Mouse (Mus musculus): ENCODE data around the gene Vwa3b. TPM values are rescaled to one million over a fixed set of nuclear protein-coding genes. Genes with fewer than 3 reads are reported as not detected.
A peak's percentile ranks its signal among the peaks of the same experiment; 100 is the strongest.

Gene Vwa3b
- polyA plus RNA-seq, 1 experiment: 0.14 TPM

- no peaks in the 10 kb centered on the region for H3K27me3 ChIP-seq (replicated peaks; ENCODE audit: control insufficient read depth, insufficient read depth, low read length)
- no peak overlapping the region for H3K27ac ChIP-seq (ENCODE audit: insufficient read depth, low read depth, low read length)
- H3K36me3 ChIP-seq (ENCODE audit: control insufficient read depth, insufficient read depth, low read length): no peaks in the 10 kb centered on the region
- TF ChIP-seq CTCF (conservative IDR thresholded peaks at IDR 0.05; ENCODE audit: insufficient read depth, insufficient read length, low read depth, low read length): no peak
- TF ChIP-seq POLR2A (IDR thresholded peaks at IDR 0.05; ENCODE audit: low read depth, low read length): no peak
- no peak overlapping the region for H3K4me3 ChIP-seq (ENCODE audit: insufficient read depth, low read depth, low read length)
- H3K4me1 ChIP-seq (ENCODE audit: control insufficient read depth, insufficient read depth, low read length): no peaks in the 10 kb centered on the region
- 60% methylated on average over 6 of the region's 6 CpGs for WGBS
- DNase-seq: peak; percentile 21
Measured at GRCm38 (mm10) chr1:37056831-37057561, 30.6 kb downstream of the Vwa3b start.

GRCm38 (mm10) chr1:37060856-37061255 is 34.5 kb downstream of the Vwa3b start:
- no peak overlapping the region for H3K4me3 ChIP-seq (ENCODE audit: insufficient read depth, low read depth, low read length)
- H3K27me3 ChIP-seq (replicated peaks; ENCODE audit: control insufficient read depth, insufficient read depth, low read length): no peaks in the 10 kb centered on the region
- no peaks in the 10 kb centered on the region for H3K4me1 ChIP-seq (ENCODE audit: control insufficient read depth, insufficient read depth, low read length)
- TF ChIP-seq CTCF (conservative IDR thresholded peaks at IDR 0.05; ENCODE audit: insufficient read depth, insufficient read length, low read depth, low read length) (no peak), POLR2A (IDR thresholded peaks at IDR 0.05; ENCODE audit: low read depth, low read length) (no peak)
- no peak for DNase-seq
- 72% methylated on average over 5 of the region's 5 CpGs for WGBS
- H3K36me3 ChIP-seq (ENCODE audit: control insufficient read depth, insufficient read depth, low read length): no peaks in the 10 kb centered on the region
- H3K27ac ChIP-seq (ENCODE audit: insufficient read depth, low read depth, low read length): no peak overlapping the region

- Histone ChIP-seq H3K27ac (ENCODE audit: insufficient read depth, low read depth, low read length) (no peak overlapping the region), H3K36me3 (ENCODE audit: control insufficient read depth, insufficient read depth, low read length) (no peaks in the 10 kb centered on the region), H3K4me1 (ENCODE audit: control insufficient read depth, insufficient read depth, low read length) (no peaks in the 10 kb centered on the region), H3K27me3 (replicated peaks; ENCODE audit: control insufficient read depth, insufficient read depth, low read length) (no peaks in the 10 kb centered on the region), H3K4me3 (ENCODE audit: insufficient read depth, low read depth, low read length) (no peak overlapping the region)
- 91% methylated on average over 5 of the region's 5 CpGs for WGBS
- TF ChIP-seq POLR2A (IDR thresholded peaks at IDR 0.05; ENCODE audit: low read depth, low read length) (no peak), CTCF (conservative IDR thresholded peaks at IDR 0.05; ENCODE audit: insufficient read depth, insufficient read length, low read depth, low read length) (no peak)
- DNase-seq: no peak
Measured at GRCm38 (mm10) chr1:37063053-37063452, 36.7 kb downstream of the Vwa3b start.

- no peaks in the 10 kb centered on the region for H3K4me1 ChIP-seq (ENCODE audit: control insufficient read depth, insufficient read depth, low read length)
- WGBS: 57% methylated on average over 4 of the region's 4 CpGs
- peak; percentile 30 for DNase-seq
Measured at GRCm38 (mm10) chr1:37063841-37064240, 37.4 kb downstream of the Vwa3b start.

GRCm38 (mm10) chr1:37065658-37066412 is 39.4 kb downstream of the Vwa3b start:
- Histone ChIP-seq H3K27ac (ENCODE audit: insufficient read depth, low read depth, low read length) (no peak overlapping the region), H3K36me3 (ENCODE audit: control insufficient read depth, insufficient read depth, low read length) (no peaks in the 10 kb centered on the region), H3K4me3 (ENCODE audit: insufficient read depth, low read depth, low read length) (no peak overlapping the region), H3K27me3 (replicated peaks; ENCODE audit: control insufficient read depth, insufficient read depth, low read length) (no peaks in the 10 kb centered on the region), H3K4me1 (ENCODE audit: control insufficient read depth, insufficient read depth, low read length) (no peaks in the 10 kb centered on the region)
- whole genome bisulfite sequencing: 85% methylated on average over 11 of the region's 11 CpGs
- TF ChIP-seq POLR2A (IDR thresholded peaks at IDR 0.05; ENCODE audit: low read depth, low read length) (no peak), CTCF (conservative IDR thresholded peaks at IDR 0.05; ENCODE audit: insufficient read depth, insufficient read length, low read depth, low read length) (no peak)
- DNase-seq: no peak

More at GRCm38 (mm10) chr1:37063841-37064240, 37.4 kb downstream of the Vwa3b start:
- Histone ChIP-seq H3K36me3 (ENCODE audit: control insufficient read depth, insufficient read depth, low read length) (no peaks in the 10 kb centered on the region), H3K27me3 (replicated peaks; ENCODE audit: control insufficient read depth, insufficient read depth, low read length) (no peaks in the 10 kb centered on the region), H3K27ac (ENCODE audit: insufficient read depth, low read depth, low read length) (no peak overlapping the region), H3K4me3 (ENCODE audit: insufficient read depth, low read depth, low read length) (no peak overlapping the region)
- TF ChIP-seq POLR2A (IDR thresholded peaks at IDR 0.05; ENCODE audit: low read depth, low read length) (no peak), CTCF (conservative IDR thresholded peaks at IDR 0.05; ENCODE audit: insufficient read depth, insufficient read length, low read depth, low read length) (no peak)

- H3K4me1 ChIP-seq (ENCODE audit: control insufficient read depth, insufficient read depth, low read length): no peaks in the 10 kb centered on the region
- WGBS: 87% methylated on average over 7 of the region's 7 CpGs
- no peak overlapping the region for H3K4me3 ChIP-seq (ENCODE audit: insufficient read depth, low read depth, low read length)
- DNase-seq: no peak
- TF ChIP-seq CTCF (conservative IDR thresholded peaks at IDR 0.05; ENCODE audit: insufficient read depth, insufficient read length, low read depth, low read length) (no peak), POLR2A (IDR thresholded peaks at IDR 0.05; ENCODE audit: low read depth, low read length) (no peak)
- no peaks in the 10 kb centered on the region for H3K27me3 ChIP-seq (replicated peaks; ENCODE audit: control insufficient read depth, insufficient read depth, low read length)
- no peaks in the 10 kb centered on the region for H3K36me3 ChIP-seq (ENCODE audit: control insufficient read depth, insufficient read depth, low read length)
- H3K27ac ChIP-seq (ENCODE audit: insufficient read depth, low read depth, low read length): no peak overlapping the region
Measured at GRCm38 (mm10) chr1:37075759-37076158, 49.4 kb downstream of the Vwa3b start.

- no peaks in the 10 kb centered on the region for H3K36me3 ChIP-seq (ENCODE audit: control insufficient read depth, insufficient read depth, low read length)
- TF ChIP-seq CTCF (conservative IDR thresholded peaks at IDR 0.05; ENCODE audit: insufficient read depth, insufficient read length, low read depth, low read length) (no peak), POLR2A (IDR thresholded peaks at IDR 0.05; ENCODE audit: low read depth, low read length) (no peak)
- H3K27ac ChIP-seq (ENCODE audit: insufficient read depth, low read depth, low read length): no peak overlapping the region
- 77% methylated on average over 9 of the region's 9 CpGs for WGBS
- H3K27me3 ChIP-seq (replicated peaks; ENCODE audit: control insufficient read depth, insufficient read depth, low read length): no peaks in the 10 kb centered on the region
- H3K4me3 ChIP-seq (ENCODE audit: insufficient read depth, low read depth, low read length): no peak overlapping the region
- DNase-seq: no peak
- H3K4me1 ChIP-seq (ENCODE audit: control insufficient read depth, insufficient read depth, low read length): no peaks in the 10 kb centered on the region
Measured at GRCm38 (mm10) chr1:37077266-37077665, 50.9 kb downstream of the Vwa3b start.

Data from kidney, adult 2 months (tissue).